Mouse (Mus musculus) embryonic facial prominence, embryonic 14.5 days (tissue): Measurements from ENCODE around the gene Gm8994. TPM values are rescaled to one million over a fixed set of nuclear protein-coding genes. Genes with fewer than 3 reads are reported as not detected.

Experiments used
- ATAC-seq: fragments of 200-750 bp; cut with Nextera tagmentation; 2 replicates; pipeline ENCODE4 v1.8.0; 2017; ENCODE audit warnings: low read depth, moderate number of reproducible peaks, moderate TSS enrichment
- DNase-seq: peaks from one replicate; pipeline ENCODE4 v3.0.0-alpha.2; 2015; ENCODE audit warnings: low spot score
- H3K27ac ChIP-seq: fragments of 300-500 bp; sonication (generic); replicated peaks from 2 replicates; pipeline ENCODE4 v1.5.1; 2014; ENCODE audit warnings: low read depth, mild to moderate bottlenecking, low read length, moderate library complexity
- H3K27me3 ChIP-seq: fragments of 300-500 bp; sonication (generic); replicated peaks from 2 replicates; pipeline ENCODE4 v1.6.1; 2014; ENCODE audit warnings: low read length; ENCODE audit not compliant: control insufficient read depth, insufficient read depth
- H3K36me3 ChIP-seq: fragments of 300-500 bp; sonication (generic); 2 replicates; pipeline ENCODE4 v1.6.1; 2014; ENCODE audit warnings: low read length, mixed read lengths; ENCODE audit not compliant: control insufficient read depth, insufficient read depth
- H3K4me1 ChIP-seq: fragments of 300-500 bp; sonication (generic); 2 replicates; pipeline ENCODE4 v1.6.1; 2014; ENCODE audit warnings: antibody characterized with exemption, low read length; ENCODE audit not compliant: control insufficient read depth, insufficient read depth
- H3K4me2 ChIP-seq: fragments of 300-500 bp; sonication (generic); 2 replicates; pipeline ENCODE4 v1.6.1; 2014; ENCODE audit warnings: low read depth, mild to moderate bottlenecking, low read length, moderate library complexity, mixed read lengths
- H3K4me3 ChIP-seq: fragments of 300-500 bp; sonication (generic); 2 replicates; pipeline ENCODE4 v1.5.1; 2014; ENCODE audit warnings: low read depth, mild to moderate bottlenecking, low read length
- H3K9ac ChIP-seq: fragments of 300-500 bp; sonication (generic); 2 replicates; pipeline ENCODE4 v1.6.1; 2014; ENCODE audit warnings: low read depth, mild to moderate bottlenecking, low read length, moderate library complexity, mixed read lengths
- H3K9me3 ChIP-seq: fragments of 300-500 bp; sonication (generic); 2 replicates; pipeline ENCODE4 v1.6.1; 2016; ENCODE audit warnings: low read length; ENCODE audit not compliant: control insufficient read depth
- polyA plus RNA-seq: library from polyadenylated mRNA; unstranded; fragments of >200 nt; fragmentation: Nextera tagmentation; extraction: Ambion mirVana; gene quantifications from 2 replicates; pipeline ENCODE4 v1.2.1, GENCODE M21; 2014

Gene Gm8994
- polyA plus RNA-seq, 1 experiment from 2014 or later = not detected

DNA sequence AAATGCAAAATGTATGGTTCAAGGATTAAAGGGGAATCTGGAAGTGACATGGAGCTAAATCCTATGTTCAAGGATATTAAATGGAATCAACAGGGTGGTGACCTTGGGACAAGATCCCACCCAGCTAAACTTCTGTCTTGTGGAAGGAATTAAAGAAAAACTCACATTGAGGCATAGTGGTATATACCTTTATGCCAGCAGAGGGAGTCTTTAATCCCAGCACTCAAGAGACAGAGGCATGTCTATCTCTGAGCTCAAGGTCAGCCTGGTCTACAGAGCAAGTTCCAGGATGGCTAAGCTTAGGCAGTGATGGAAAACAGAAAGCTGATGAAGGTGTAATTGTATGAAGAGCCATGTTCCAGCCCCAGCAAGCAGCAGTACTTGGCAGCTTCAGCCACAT is 48.8 kb downstream of the Gm8994 start:
- H3K27ac ChIP-seq = no peak overlapping the region
- H3K9me3 ChIP-seq = no peaks in the 10 kb centered on the region
- ATAC-seq (no peak), DNase-seq (no peak)
- no peak overlapping the region for H3K4me2 ChIP-seq
- no peaks in the 10 kb centered on the region for H3K36me3 ChIP-seq
- H3K4me3 ChIP-seq = no peak overlapping the region
- H3K9ac ChIP-seq = no peak overlapping the region
- H3K4me1 ChIP-seq = no peaks in the 10 kb centered on the region
- no peaks in the 10 kb centered on the region for H3K27me3 ChIP-seq

Other genes starting within 250 kb of the Gm8994 start
- 0.56 and 2.1 TPM in 2 replicates for gene Grin2b, start 154.0 kb upstream of the Gm8994 start, polyA plus RNA-seq
- gene E330021D16Rik, start 88.0 kb downstream of the Gm8994 start, polyA plus RNA-seq = 0.33 TPM in 1 of 2 replicates, not detected in the other
- gene Atf7ip, start 178.6 kb downstream of the Gm8994 start, polyA plus RNA-seq = 33.5 and 33.9 TPM in 2 replicates